Mouse (Mus musculus) 3134 (cell line): ENCODE results near the gene Mrvi1.

Experiments used
- DNase-seq: peaks from one replicate; pipeline ENCODE4 v3.0.0-alpha.2; 2011; ENCODE audit warnings: low spot score; ENCODE audit not compliant: insufficient read length; ENCODE audit errors: extremely low read depth

The Mrvi1 gene

DNA sequence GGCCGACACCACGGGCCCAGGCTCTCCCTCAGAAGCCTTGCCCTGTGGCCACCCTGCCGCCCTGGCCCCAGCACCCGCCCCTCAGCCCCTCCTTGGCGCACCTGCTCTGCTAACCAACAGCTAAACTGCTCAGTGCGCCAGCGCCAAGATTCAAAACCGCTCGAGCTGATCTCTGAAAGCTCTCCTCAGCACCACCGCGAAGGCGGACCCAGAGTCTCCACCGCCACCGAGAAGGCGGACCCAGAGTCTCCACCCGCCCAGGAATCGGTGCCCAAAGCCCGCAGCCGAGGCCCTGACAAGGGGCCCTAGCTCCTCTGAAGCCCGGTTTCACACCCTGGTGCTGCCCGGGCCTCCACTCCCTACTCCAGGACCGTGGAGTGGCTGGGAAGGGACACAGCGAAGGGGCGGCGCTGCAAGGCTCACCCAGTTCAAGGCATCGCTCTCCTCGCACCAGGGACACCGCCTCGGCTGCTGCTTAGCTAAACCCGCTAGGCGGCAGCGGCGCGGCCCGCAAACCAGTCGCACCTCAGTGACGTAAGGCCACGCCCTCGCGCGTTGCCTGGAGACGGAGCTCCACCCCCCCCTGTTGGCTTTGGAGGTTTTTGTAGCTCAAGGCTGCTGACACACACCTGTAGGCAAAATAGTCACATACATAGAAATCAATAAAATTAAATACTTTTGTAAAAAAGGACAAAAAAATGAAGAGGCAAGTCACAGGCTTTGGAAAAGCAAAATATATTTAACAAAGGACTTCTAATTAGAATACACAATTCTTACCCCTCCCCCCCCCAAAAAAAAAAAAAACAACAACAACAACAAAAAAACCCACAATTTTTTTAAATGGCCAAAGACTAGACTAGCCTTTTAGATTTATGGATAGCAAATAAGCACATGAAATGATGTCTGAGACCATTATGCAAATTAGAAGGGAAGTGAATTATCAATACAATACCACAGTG lies 138.1 kb downstream of the Mrvi1 start, which contains the start of gene Rnf141:
Gene Rnf141 (minus strand): TSS at position 542 of the 959 bp plus-strand sequence.
- peak; percentile 96 for DNase-seq

DNA sequence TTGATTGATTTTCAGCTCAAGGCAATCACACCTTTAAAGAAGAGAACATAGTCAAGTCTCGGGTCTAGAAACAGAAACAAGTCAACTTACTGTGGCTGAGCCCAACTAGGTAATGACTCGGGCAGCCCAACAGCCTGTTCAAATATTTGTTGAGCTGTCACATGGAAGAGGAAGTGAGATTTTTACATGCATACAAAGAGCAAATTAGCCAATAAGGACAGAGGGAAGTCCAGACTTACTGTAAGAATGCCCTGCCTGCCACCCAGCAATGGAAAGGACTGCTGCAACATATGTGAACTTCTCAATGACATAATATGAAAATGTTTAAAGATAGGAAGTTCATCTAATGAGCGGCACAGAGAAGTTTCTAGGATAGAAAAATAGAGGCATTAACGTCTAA lies 141.9 kb downstream of the Mrvi1 start:
- DNase-seq, result no peak

DNA sequence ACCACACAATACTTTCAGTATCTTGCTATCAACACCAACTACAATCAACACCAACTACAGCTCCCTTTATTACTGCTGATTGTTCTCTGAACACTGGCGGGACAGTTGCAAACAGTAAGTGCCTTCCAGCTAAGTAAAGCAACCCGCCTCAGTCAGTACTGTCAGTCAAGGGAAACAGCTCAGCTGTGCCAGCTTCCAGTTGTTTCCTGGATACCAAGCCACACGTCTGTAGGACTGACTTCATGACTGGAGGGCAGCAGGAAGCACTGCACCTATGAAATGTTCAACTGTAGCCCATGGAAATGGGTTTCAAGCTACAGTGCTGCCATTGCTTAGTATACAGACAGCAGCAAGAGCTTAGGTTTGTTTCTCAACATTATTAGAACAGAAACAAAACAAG lies 147.7 kb downstream of the Mrvi1 start:
- DNase-seq, result no peak

DNA sequence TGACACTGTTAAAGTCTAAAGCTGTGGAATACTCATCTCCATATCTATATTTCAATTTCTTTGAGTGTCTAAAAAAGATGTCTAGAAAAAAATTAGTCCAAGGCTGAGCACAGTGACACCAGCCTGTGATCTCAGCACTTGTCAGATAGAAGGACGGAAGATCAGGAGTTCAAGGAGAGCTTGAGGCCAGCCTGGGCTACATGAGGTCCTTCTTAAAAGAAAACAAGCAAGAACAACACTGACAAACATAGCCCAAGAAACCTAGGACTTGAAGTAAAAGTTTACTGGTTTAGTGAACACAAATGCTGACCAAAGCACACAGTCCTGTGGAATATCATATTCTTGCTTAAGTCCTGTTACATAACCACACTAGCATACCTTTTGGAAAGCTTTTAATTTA lies 148.2 kb downstream of the Mrvi1 start:
- no peak for DNase-seq

DNA sequence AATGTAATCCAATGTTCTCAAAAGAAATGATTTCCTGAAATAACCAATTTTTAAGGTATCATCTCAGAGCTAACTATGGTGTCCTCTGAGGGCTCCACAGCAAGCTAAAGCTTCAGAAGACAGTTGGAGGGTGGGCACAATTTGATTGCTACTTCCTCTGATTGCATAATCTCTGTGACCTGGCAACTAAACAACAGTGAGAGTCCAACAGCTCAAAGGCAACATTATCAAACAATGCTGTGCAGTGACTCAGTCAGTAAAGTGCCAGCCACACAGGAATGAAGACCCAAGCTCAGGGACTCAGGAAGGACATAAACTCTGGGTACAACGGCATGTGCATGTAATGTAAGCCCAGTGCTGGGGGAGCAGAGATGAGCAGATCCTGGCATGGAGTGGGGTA lies 149.2 kb downstream of the Mrvi1 start:
- DNase-seq, result no peak

DNA sequence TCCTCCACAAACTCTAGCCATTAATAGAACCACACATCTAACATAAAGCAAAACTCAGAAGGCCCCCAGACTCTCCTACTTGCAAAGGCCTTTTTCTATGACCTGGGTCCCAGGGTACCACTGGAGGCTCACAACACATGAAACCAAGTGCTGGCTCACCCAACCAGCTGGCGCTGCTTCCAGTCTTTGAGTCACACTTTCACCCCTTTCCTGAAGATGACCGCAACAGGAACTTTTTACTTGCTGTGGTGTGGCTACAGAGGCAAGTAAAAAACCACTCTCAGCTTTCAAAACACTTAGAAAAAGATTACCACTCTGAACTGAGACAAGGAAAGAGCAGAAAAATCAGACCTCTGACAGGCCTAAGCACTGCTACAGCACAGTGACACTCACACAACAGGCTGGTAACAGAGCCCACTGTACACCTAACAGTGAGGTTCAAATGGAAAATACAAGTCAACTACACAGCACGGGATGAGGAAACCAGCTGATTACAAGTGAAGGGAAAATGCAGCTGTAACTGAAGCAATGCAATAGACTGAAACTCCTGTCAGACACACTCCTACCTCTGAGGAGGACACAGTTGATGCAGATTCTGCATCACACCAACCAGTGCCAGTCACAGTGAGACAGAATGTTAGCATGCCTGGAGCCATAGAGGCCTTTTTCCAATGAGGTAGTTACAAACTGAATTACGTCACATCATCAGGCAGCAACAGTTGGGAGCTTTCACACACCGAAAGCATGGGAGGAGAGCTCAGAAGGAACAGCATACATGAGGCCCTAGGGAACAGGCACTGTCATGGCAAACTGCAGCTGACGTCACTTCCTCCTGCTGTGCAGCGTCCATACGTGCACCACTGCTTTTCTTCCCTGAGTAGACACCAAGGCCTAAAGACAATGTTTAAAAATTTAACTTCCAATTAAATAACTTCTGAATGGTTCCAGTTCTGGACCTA lies 158.0 kb downstream of the Mrvi1 start:
- peak; percentile 60 for DNase-seq

DNA sequence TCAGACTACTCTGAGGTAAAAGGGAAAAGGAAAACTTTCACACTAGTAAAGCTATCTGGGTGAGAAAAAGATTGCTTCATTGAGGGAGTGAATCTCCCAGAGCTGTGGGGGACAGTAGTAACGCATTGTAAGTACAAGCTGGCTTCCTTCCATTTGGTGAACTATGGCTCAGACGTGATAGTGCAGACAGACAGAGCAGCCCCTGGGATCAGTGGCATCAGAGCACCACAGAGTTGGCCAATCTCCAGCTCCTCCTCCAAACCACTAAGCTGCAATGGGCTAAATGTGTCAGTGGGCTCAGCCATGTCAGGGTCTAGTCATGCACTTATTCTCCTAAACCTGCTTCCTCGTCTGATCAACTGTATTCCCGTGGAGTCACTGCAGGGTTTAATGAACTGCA lies 158.7 kb downstream of the Mrvi1 start:
- DNase-seq, result no peak

DNA sequence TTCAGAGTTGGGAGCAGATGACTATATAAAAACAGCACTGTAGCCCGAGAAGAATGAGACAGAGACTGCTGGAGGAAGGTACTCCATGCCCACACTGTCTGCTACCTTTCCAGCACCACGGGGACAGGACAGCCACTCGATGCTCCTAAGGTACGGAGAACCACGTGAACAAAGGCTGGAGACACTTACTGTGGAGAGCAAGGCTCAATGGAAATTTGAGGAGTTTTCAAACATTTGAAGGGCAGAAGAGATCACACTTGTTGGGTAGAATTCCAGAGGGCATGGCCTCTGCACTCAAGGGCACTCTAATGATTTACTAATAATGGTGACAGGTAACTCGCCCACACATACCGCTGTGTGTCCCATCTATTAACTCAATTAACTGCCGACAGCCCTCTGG lies 159.2 kb downstream of the Mrvi1 start:
- no peak for DNase-seq

DNA sequence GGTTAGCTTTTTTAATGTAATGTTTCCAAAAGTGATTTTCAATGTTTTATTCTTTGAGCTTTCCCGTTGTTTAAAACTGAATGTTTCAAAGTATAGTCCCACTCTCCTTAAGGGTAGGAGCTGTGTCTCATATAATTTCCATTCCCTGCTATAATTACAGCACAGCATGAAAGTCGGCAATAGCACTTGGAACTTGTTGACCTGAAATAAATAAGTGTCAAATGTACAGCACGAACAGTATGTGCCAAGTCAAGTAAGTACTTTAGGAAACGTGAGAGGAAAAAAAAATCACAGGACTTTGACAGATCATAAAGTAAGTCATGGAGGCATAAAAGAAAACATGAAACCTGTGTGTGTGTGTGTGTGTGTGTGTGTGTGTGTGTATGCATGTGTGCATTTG lies 160.2 kb downstream of the Mrvi1 start:
- no peak for DNase-seq

DNA sequence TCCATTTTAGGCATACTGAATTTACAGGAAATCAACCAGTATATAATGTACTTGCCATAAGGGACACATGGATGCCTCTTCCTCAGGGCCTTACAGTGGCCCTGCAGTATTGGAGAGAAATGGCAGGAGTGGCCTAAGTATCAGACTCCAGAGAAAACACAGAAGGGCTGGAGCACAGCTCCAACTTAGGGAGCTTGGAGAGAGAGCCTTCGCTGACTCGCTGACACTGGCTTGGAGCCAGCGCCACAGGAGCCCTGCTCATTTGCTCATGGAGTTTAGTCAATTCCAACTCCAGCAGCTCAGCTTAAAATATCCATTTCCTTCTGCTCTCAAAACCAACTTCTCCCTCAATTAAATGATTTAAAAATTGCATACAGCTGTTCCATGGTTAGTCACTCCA lies 160.6 kb downstream of the Mrvi1 start:
- DNase-seq, result no peak

DNA sequence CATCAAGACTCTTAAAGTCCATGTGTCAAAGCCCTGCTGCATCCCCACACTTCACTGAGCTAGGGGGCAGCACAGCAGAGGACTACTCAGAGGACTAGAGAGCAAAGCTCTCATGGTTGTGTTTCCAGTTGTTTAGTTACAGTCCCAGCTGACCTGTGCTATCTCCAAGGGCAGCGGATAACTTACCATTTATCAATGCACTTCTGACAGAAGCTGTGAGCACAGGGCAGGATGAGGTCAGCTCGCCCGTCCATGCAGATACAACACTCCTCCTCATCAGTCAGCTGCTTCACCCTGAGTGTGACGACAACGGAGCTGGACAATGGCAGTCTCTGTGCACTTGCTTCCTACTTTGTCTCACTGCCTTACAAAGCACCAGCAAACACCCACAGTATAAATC lies 161.2 kb downstream of the Mrvi1 start:
- no peak for DNase-seq

DNA sequence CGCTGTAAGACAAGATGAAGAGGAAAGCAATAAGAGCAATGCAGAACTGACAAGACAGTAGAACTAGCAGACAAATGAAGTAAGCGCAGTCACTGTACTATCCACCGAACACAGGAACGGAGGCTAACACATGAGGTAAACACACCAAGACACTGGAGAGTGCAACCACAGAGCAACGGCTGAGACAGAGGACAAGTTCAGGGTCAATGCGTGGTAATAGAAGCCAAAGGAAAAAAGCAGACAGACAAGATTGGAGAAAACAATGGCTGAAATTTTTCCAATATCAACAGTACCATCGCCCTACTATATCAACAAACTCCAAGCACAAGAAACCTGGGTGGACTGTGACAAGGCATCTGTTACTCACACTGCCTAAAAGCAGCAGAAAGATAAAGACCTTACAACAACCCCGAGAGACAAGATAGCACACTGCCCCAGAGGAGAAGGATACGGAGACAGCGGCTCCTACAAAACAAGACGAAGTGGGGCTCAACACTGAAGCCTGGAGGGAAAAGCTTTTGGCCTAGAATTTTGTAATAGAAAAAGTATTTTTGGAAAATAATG lies 163.4 kb downstream of the Mrvi1 start:
- no peak for DNase-seq
